Mouse (Mus musculus) thymus, postnatal 25 days (tissue): Measurements from ENCODE around the gene Styxl1.

Experiments used
- DNase-seq: peaks from one replicate; pipeline ENCODE4 v3.0.0; 2022

Gene Styxl1

DNA sequence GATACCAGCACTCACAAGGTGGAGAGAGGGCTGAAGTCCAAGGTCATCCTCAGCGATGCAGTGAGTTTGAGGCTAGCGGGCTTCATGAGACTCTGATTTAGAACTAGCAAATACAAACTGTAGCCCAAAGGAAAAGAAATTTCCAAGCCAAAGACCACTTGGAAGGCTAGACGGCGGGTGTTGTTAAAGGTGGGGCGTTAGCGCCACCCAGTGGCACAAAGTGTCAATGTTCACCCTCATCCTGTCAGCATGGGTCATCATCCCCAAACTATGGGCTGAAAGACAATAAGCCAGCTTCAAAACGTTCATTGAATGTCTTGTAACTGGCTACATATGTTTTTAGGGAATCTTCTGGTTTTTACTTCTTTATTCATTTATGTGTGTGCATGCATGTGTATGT is 14.7 kb downstream of the Styxl1 start:
- peak; percentile 61 for DNase-seq

DNA sequence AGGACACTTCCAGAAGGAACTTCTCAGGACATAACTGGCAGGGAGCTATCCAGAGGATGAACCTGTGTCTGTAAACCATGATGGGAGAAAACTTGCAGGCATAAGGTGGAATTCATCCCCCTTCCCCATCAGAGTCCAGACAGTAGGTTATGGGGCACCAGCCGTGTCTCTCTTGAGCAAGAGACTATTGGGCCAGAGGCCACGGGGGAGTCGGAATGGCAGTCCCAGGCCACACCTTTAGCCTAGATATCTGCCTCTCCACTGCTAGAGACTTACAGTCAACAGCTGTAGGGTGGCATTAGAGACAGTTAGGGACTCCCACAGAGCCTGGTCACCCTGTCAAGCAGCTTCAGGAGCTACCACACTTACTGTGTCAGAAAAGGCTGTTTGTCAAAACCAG is 16.3 kb downstream of the Styxl1 start:
- no peak for DNase-seq

DNA sequence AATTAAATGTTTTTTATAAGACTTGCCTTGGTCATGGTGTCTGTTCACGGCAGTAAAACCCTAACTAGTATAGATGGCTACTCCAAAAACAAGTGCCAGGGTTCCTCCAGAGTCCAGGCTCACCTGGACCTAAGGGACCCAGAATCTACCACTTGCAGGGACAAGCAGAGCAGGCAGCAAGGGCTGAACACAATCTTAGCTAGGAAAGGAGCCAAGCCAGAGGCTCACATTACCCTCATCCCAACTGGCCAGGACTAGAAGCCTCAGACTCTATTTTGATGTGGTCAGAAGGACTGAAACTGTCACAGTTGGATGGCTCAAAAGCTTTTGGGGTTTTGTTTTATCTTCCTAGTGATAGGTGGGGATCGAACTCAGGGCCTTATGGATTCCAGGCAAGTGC is 26.6 kb downstream of the Styxl1 start:
- no peak for DNase-seq

DNA sequence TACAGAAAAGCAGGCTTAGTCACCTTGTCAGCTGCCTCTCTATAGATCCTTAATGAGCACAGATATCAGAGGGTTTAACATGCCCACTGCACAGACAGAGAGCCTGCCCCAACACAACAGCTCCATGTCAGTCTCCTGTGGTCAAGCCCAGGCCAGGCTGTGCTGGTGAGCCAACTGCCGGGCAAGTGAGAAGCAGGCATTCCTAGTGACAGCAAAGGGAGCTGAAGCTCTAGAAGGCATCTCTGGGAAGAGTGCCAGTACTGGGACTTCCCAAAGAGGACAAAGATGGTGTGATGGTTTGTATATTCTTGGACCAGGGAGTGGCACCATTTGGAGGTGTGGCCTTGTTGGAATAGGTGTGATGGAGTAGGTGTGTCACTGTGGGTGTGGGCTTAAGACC is 27.1 kb downstream of the Styxl1 start:
- DNase-seq = no peak

DNA sequence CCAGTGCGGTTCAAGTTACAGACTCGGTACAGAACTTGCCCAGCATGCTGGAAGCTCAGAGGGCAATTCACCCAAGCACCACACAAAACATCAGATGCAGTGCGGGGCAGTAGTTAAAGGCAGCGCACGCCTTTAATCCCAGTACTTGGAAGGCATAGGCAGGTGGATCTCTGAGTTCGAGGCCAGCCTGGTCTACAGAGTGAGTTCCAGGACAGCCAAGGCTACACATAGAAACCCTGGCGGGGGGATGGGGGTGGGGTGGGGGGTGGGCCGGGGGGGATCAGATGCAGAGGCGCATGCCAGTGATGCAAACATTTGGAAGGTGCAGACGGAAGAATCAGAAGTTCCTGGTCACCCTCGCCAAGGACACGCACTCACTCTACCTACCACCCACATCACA is 33.4 kb downstream of the Styxl1 start:
- no peak for DNase-seq

DNA sequence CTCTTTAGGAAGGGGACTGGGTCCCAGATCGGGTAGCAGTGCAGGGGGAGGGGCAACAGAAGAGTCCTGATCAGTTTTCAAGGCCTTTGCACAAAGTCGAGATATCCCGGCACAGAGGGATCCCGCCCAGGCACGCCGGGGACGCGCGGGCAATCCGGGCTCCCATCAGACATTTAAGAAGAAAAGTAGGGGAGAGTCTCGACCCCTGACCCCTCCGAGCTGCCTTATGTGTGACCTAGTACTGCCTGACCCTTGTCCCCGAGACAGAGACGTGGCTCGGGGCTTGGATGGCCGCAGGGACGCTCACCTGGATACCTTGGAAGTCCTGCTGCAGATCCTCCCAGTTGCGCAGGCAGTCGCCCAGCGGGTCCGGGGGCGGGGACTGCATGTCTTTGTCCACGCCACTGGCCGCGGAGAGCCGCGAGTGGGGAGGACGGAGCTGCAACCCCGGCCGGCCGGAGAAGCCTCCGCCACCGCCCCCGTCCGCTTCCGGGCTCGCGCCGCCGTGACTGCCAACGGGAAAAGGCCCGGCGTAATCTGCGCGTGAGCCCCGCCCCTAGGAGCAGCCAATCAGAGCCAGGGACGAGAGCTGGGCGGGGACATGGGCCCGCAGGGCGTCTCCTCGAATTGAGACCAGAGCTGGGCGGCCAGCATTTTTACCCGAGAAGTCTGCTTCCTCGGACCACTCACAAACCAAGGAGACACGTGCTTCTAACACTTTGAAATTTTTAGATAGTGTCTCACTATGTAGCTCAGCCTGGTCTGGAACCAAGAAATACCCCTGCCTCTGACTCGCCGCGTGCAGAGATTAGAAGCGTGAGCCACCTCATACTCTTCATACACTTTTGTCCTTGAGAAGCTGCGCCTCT is 34.2 kb downstream of the Styxl1 start, which contains the start of gene Tmem120a:
TSS of gene Tmem120a (minus strand) at position 708 of the 869 bp plus-strand sequence.
- peak; percentile 95 for DNase-seq

DNA sequence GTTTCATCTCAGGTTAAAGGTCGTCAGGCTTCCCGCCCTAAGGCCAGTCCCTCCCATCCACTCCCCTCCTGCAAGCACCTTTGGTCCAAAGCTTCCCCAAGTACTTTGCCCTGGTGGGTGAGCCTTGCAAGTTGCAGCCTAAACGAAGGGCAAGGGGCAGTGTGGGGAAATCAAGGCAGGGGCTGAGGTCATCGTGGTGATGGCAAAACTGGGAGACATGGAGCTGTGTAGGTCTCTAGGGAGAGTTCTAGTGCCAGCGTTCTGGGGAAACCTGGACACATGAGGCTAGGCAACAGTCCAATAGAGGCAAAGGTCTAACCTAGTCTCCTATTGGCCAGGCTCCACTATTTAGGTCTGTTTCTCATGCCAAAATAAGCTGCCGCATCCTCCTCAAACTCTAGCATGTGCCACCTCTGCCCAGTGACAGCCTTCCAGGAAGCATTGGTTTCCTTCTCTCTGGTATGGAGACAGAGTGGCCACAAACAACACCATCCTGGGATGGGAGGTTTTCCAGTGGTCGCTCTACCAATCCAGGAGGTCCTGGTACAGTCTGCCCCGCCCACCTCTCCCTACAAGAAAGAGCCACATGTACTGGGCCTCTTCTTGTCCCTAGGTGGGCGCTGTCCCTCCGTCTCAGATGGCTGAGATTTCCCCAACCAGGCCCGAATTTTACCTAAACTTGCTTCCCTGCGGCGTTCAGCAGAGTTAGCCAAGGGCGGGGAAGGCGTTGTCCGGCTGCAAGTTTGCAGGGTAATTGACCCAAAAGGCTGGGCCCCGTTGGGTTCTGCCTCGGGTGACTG is 35.0 kb downstream of the Styxl1 start:
- DNase-seq = no peak

DNA sequence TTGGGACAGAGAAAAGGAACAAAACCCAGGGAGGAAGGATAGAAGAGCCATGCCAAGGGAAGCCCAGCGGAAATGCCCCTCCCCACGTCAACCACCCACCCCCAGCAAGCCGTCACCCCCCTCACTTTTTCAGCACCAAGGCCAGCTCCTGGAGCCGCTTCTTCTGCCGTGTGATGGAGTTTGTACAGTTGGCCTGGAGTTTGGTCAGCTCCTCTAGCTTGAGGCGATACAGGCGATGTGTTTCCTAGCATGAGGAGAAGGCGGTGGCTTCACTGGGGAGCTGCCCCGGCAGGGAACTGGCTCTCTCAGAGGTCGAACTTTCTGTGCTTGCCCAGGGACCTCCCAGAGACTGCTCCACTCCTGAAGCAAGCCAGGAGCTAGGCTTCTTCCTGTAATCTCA is 36.0 kb downstream of the Styxl1 start:
- no peak for DNase-seq

DNA sequence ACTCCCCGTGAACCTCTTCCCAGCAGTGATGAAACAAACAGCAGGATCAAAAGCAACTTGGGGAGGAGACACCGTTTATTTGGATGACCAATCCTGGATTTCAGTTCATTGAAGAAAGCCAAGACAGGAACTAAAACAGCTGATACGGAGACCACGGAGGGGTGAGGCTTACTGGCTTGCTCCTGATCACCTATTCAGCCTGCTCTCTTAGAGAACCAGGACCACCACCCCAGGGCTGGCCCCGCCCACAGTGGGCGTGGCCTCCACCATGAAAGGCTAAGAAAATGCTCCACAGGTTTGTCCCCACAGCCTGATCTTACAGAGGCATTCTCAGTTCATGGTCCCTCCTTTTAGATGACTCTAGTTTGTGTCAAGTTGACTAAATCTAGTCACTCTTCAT is 39.9 kb downstream of the Styxl1 start:
- no peak for DNase-seq

DNA sequence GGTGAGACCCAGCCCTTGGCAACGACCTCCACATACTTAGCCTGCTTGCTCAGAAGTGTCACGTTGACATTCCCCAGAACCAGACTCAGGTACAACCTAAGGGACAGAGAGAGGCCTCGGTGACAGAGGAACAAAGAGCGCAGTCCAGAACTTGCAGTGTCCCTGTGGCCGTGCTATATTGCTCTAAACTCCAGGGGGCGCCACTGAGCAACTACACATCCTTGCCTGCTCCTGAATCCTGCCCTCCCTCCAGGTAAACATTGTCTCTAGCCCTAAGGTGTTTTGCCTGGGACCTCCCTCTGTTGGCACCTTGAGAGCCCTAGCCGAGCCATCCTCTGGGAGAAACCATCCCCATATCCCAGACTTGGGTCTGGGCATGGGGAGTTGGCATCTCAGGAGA is 41.0 kb downstream of the Styxl1 start:
- DNase-seq = no peak

DNA sequence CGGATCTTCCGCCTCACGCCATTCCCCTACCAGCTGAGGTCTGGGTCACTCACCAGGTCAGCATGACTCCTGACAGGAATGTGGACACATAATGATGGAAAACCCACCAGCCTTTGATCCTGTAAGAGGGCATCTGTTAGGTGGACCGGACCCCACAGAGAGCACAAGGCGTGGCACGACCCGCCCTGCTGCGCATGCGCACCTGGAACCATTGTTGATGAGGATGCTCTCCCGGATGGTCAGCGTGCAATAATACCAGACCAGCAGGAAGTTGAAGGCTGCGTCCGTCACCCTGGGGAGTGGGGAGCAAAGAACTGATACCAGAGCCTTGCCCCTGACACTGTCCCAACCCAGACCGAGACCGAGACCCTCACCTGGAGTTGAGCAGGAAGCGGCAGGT is 41.6 kb downstream of the Styxl1 start:
- DNase-seq = no peak

DNA sequence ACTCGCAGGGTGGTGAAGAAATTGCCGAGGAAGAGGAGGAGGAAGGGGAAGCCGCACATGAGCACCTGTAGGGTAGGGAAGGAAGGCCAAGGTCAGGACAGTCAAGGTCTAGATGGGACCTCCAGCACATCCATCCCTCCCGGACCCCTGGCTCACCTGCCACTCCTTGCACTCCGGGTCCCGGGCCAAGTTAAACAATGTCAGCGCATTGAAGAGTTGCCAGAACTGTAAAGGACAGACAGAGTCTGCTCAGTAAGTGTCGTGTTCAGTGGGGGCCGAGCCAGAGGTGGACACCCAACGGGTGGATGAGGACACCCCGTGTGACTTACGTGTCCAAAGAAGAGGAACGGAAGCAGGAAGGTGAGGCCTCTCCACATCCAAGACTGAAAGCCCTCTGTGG is 42.4 kb downstream of the Styxl1 start:
- DNase-seq = no peak

DNA sequence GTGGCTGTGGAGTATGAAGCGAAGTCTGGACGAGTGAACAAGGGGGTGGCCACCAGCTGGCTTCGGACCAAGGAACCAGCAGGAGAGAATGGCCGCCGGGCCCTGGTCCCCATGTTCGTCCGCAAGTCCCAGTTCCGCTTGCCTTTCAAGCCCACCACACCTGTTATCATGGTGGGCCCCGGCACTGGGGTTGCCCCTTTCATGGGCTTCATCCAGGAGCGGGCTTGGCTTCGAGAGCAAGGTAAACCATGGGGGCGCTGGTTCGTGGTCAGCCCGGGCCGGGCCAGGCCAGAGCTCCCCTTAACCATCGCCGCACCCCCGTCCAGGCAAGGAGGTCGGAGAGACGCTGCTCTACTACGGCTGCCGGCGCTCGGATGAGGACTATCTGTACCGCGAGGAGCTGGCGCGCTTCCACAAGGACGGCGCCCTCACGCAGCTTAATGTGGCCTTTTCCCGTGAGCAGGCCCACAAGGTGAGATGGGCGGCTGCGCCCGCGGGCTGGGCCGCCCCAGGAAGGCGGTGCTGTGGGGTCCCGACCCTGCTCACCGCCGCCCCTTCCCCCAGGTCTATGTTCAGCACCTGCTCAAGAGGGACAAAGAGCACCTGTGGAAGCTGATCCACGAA is 44.0 kb downstream of the Styxl1 start:
- DNase-seq = no peak

DNA sequence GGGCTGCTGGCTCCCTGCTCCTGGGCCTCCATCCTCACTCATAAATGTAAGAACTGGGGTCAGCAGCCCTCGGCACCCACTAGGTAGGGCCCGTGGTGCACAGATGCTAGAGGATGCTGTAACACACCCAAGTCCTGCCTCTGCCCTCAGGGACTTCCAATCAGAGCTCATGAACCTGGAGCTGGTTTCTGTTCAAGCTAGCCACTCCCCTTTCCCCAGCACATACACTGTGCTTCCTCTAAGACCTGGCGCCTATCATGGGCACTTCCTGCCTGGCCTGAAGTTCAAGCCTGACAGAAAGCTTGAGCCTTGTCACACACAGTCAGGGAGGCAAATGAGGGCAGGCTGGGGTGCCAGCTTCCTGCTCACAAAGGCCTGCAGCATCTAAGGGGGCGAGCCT is 45.1 kb downstream of the Styxl1 start:
- no peak for DNase-seq

DNA sequence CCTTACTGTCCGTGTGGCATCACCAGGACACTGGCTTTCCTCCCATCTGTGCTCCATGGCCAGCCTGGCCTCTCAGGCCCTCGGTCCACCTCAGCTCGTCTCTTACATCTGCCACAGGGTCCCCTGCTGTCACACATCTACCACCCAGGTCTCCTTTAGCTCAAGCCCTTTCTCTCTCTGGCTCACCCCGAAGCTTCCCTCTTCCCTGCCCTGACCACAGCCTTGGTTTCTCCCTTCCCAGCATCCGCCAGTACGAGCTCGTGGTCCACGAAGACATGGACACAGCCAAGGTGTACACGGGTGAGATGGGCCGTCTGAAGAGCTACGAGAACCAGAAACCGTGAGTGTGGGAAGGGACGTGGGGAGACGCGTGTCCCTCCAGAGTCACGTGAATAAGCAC is 46.9 kb downstream of the Styxl1 start:
- DNase-seq = no peak

DNA sequence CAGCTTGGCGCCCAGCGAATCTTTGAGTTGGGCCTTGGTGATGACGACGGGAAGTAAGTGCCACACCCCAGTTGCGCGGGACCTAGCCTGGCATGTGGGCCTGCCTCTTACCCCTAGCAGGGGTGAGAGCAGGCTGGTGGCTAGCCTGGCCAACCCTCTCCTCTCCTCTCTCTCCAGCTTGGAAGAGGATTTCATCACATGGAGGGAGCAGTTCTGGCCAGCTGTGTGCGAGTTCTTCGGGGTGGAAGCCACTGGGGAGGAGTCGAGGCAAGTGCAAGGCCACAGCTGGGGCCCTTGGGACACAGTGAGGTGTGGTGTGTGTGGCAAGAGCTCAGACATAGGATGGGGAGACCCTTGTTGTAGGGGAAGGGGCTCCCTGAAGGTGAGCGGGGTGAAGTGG is 47.3 kb downstream of the Styxl1 start:
- no peak for DNase-seq

DNA sequence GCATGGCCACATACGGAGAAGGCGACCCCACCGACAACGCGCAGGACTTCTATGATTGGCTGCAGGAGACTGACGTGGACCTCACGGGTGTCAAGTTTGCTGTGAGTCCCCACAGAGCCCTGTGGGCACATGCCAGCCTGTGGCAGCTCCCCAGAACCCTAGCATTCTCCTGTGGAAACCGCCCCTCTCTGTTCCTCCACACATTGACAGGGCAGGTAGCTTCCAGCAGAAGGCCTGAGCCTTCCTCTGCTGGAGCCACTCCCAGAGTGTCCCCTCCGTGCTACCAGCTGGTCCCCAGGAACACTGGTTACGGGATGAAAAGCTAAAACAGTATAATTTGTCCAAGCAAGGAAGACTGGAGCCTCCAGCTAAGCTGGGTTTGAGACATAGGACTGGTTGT is 47.9 kb downstream of the Styxl1 start:
- no peak for DNase-seq

DNA sequence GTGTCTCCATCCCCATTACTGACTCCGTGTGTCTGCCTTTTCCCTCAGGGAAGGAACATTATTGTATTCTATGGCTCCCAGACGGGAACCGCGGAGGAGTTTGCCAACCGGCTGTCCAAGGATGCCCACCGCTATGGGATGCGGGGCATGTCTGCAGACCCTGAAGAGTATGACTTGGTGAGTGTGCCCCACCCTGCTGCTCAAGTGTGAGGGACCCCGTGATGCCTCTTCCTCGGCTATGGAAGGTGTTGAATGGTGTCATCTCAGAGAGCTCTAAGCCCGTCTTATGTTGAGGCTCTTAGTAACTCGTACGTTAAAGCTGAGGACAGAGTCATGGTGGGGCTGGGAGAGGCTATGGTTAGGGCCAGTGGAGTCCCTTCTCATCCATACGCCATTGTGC is 48.8 kb downstream of the Styxl1 start:
- no peak for DNase-seq

DNA sequence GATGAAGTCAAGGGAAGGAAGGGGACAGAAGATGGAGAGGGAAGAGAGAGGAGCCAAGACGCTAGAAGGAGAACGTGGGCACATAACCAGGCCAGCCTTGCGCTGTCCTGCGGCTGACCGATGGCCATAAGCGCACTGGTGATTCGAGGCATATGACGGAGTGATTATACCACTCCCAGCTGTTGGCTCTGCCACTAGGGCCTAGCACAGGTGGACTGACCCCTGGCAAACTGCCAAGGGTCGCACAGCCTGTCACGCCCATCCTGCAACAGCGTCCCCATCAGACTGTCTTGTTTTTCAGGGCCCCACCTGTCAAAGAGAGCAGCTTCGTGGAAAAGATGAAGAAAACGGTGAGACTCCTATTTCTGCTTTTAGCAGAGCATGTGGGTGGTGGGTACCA is 49.8 kb downstream of the Styxl1 start:
- DNase-seq = no peak

DNA sequence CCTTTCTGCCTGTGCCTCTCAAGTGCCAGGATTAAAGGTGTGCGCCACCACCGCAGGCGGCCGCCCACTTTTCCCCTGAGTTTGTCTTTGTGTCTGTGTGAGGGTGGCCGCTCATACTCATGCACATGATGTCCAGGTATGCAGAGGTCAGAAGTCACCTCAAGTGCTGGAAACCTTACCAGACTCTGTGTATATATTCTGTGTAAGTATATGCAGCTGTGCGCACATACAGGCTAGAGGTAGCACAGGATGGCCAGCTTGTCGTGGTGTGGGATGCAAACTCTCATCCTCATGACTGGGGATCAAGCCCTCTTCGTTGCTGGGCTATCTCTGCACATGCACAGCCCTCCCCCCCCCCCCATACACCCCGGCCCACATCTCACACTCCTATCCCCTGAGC is 50.3 kb downstream of the Styxl1 start:
- DNase-seq = no peak

DNA sequence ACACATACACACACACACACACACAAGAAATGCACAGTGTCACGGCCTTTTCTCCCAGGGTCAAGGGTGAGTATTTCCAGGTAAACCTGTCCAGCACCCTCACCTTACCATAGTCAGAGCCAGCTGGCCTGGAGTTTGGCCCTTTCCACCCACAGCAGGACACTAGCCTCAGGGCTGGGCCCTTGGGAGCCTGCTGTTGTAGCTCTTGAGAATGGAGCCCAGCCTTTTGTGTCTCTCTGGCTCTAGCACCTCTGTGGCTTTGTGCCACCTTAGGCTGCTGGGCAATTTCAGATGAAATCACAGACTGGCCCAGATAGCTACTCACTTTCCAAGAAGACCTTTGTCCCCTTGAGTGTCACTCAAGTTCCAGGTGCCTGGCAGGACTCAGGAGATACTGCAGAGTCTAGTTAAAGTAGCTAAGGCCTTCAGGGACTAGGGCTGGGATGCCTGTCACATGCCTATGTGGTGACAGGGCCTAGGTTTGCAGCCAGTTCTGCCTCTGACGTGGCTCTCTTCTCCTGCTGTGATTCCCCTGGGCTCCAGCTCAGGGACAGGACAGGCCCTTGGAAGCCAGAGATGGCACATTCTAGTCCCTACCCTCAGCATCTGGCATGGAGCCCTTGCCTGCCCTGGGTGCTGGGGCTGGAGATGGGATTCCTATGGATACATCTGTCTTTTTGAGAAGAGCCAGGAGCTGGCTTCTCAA is 51.4 kb downstream of the Styxl1 start:
- no peak for DNase-seq

DNA sequence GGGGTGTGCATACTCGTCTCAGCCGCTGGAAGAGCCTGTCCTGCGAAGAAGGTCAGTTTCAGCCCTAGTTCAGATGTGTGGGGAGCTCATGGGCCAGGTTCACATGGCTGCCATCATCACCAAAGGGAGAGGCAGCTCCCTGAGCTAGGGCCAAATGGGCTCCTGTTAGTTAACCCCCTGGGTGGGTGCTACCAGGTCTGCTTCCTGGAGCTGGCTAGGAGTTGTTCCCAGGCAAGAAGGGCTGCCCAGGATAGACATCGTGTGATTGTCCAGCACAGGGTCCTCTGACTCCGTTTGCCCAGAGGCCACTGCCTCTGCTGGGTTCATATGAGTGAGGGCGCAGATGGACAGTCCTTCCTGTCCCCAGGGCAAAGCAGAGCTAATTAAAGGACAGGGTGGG is 52.2 kb downstream of the Styxl1 start:
- no peak for DNase-seq

DNA sequence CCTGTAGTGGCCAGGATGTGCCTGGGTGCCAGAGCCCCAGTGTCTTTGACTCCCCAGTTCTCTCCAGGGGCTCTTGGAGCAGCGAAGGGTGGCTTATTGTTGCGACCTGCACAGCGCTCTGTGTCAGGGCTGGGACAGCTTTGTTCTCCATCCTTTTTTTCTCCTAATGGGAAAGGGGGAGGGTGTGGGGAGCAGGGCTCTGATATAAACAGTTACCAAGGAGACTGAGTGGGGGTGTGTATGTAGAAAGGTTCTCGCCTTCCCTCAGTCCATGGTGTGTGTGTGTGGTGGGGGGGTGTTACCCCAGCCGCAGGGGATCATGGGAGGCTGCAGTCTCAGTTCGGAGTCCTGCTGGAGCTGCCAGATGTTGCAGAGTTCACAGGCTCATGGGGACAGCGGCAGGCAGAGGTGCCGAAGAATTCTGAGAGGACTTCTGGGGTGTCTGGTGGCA is 52.8 kb downstream of the Styxl1 start:
- no peak for DNase-seq
